Mouse (Mus musculus) megakaryocyte, embryonic 14.5 days (primary cell): Measurements from ENCODE around the gene Ctnnbl1. TPM values are rescaled to one million over a fixed set of nuclear protein-coding genes. Genes with fewer than 3 reads are reported as not detected.

ENCODE experiments used
- H3K27me3 ChIP-seq: replicated peaks from 2 replicates; pipeline ENCODE3; 2012; ENCODE audit warnings: inconsistent platforms
- H3K36me3 ChIP-seq: replicated peaks from 2 replicates; pipeline ENCODE3; 2012; ENCODE audit warnings: low read length, inconsistent platforms, mixed read lengths
- H3K4me1 ChIP-seq: 2 replicates; pipeline ENCODE4 v1.6.1; 2012; ENCODE audit warnings: inconsistent platforms
- H3K4me3 ChIP-seq: replicated peaks from 2 replicates; pipeline ENCODE3; 2012; ENCODE audit warnings: moderate library complexity, mild to moderate bottlenecking, inconsistent platforms
- H3K9me3 ChIP-seq: 2 replicates; pipeline ENCODE4 v1.6.1; 2012; ENCODE audit warnings: inconsistent platforms
- FLI1 ChIP-seq: IDR thresholded peaks from 2 replicates; pipeline ENCODE4 v1.6.1; 2012; ENCODE audit warnings: low read length, inconsistent platforms, mixed read lengths
- GATA1 ChIP-seq: IDR thresholded peaks from 3 replicates; pipeline ENCODE4 v1.6.1; 2012; ENCODE audit warnings: mixed read lengths, low read length, inconsistent platforms, borderline replicate concordance
- polyA plus RNA-seq: library from polyadenylated mRNA; stranded (reverse); fragments of >175 nt; gene quantifications from 2 replicates; pipeline ENCODE4 v1.2.3, GENCODE M21; 2012; ENCODE audit warnings: low replicate concordance; ENCODE audit not compliant: insufficient read depth

Ctnnbl1 gene
- polyA plus RNA-seq, 1 experiment, result 11.9 TPM

DNA sequence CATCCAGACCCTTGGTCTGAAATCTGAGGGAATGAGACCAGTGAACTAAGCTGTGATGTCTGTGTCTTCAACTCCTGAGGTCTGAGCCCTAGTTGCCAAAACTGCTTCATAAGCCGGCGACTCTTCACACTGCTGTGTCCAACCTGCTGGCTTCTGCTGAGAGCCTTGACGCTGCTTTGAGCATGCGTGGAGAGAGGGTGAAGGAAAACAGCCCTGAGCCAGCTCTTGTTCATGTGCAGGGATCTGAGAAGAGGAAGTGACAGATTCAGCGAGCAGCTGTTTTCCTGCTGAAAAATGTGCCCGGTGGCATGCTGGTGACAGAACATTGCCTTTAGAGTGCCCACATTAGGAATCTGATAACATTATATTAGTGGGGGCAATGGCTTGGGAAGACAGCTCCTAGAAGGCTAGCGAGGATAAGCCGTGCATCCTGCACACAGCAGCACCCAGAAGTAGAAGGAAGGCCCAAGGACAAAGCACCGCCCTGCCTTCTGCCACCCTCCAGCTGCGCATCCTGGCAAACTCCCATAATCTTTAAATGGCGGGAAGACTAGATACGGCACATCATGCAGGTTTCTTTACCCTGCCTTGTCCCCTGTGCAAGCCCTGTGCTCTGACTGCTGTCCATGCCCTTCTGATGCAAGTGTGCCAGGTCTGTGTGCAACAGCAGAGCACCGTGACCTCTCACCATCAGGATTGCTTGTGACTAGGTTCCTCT, 101.2 kb downstream of the Ctnnbl1 start:
- Histone ChIP-seq H3K4me1 (peaks cover 55% of the 10 kb centered on the region), H3K9me3 (no peaks in the 10 kb centered on the region), H3K36me3 (peaks cover 59% of the 10 kb centered on the region), H3K27me3 (no peaks in the 10 kb centered on the region), H3K4me3 (no peak overlapping the region)
- TF ChIP-seq FLI1 (no peak), GATA1 (no peak)

DNA sequence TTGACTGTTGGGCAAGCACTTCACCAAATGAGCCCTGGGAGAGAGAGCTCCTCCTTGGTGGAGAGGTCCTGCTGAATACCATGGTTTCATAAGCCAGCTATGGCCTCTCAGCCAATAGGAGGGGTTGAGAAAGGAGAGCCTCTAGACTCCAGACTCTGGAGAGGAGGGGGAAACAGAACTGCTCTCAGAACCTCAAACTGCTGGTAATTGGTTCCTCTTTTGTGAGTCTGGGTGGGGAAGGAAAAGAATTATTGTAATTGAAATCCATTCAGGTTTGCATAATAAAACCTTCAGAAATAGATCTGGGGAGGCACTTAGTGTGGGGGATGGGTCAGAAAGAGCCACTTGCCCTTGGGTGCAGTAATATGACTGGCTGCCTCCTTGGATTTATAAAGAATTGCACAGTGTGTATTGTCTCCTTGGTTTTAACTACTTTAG, 103.5 kb downstream of the Ctnnbl1 start:
- Histone ChIP-seq H3K27me3 (no peaks in the 10 kb centered on the region), H3K9me3 (no peaks in the 10 kb centered on the region), H3K4me3 (no peak overlapping the region), H3K4me1 (peaks cover 69% of the 10 kb centered on the region), H3K36me3 (peaks cover 74% of the 10 kb centered on the region)
- no peak for TF ChIP-seq FLI1

DNA sequence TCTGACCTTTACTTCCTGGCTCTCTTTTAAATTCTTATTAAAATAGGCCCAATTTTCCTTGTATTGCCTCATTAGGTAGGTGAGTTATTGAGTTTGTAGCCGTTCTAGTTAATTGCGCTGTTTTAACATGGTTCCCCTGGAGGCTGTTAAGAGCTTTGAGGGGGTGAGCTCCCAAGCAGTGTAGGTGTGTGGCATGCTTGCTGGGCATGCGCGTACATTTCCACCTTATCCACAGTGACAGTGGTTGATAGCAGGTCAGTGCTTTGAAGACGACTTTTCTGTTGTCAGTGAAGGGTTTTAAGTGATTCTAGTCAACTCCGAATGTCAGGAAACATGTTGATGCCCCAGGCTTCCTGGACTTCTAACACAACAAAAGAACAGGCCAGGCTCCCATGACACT, 103.9 kb downstream of the Ctnnbl1 start:
- Histone ChIP-seq H3K4me1 (peaks cover 74% of the 10 kb centered on the region), H3K4me3 (peak overlapping the region; percentile 19), H3K27me3 (no peaks in the 10 kb centered on the region), H3K9me3 (no peaks in the 10 kb centered on the region), H3K36me3 (peaks cover 76% of the 10 kb centered on the region)
- TF ChIP-seq GATA1 (no peak), FLI1 (no peak)

DNA sequence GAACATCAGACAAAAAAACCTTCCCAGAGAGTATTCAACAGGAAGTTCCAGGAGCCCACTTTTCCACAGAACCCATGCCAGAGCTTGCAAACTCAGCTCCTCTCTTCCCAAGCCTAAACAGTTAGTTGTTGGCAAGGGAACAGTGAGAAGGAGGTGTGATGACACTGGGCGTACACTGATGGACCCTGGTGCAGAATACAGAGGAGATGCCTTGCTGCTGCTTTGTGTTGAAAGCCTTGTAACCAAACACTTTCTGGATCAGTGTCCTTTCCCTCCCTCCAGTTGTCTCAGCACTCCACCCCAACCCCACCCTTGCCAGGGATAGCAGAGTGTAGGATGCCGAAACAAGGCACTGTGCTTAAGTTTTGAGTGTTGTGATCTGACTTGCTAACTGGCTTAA, 107.5 kb downstream of the Ctnnbl1 start:
- H3K36me3 ChIP-seq, result peaks cover 51% of the 10 kb centered on the region
- TF ChIP-seq GATA1 (no peak), FLI1 (no peak)
- no peak overlapping the region for H3K4me3 ChIP-seq
- no peaks in the 10 kb centered on the region for H3K9me3 ChIP-seq
- no peaks in the 10 kb centered on the region for H3K27me3 ChIP-seq
- H3K4me1 ChIP-seq, result peaks cover 74% of the 10 kb centered on the region

DNA sequence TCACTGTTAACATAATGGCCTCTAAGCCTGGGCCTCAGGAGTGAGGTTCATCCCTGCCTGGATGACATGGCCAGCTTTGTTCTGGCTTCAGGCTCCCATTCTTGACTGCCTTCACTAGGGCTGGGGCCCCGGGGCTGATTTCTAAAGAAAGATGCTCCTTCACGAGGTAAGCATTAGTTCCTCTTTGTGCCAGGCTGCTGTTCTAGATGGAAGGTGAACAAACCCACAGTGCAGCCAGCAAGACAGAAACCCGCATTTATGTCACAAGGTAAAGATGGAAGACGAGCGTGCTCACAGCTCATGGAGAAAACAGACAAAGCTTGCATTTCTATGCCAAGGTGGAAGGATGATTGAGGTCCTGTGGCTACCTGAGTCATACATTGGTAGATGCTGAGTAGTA, 108.6 kb downstream of the Ctnnbl1 start:
- peaks cover 51% of the 10 kb centered on the region for H3K36me3 ChIP-seq
- no peaks in the 10 kb centered on the region for H3K27me3 ChIP-seq
- H3K4me3 ChIP-seq, result no peak overlapping the region
- H3K9me3 ChIP-seq, result no peaks in the 10 kb centered on the region
- no peak for TF ChIP-seq FLI1
- no peak for TF ChIP-seq GATA1
- H3K4me1 ChIP-seq, result peaks cover 74% of the 10 kb centered on the region

DNA sequence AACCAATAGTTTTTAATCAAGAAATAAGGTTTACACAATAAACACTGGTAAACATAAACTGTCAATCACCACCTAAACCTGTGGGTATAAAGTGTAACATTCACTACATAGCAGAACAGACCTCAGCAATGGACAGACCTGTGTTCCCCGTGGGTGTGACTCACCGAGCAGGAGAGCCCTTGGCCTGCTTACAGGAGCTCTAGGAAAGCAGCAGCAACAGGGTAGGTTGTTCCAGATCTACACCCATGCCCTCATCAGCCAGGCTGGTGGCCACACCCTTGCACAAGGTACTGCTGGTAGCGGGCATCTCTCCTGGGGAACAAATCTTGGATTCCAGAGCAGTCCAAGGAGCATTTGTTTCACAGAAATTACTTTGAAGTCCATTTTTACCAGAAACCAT, 115.9 kb downstream of the Ctnnbl1 start:
- Histone ChIP-seq H3K27me3 (no peaks in the 10 kb centered on the region), H3K4me3 (no peak overlapping the region), H3K9me3 (no peaks in the 10 kb centered on the region), H3K36me3 (peaks cover 24% of the 10 kb centered on the region), H3K4me1 (peaks cover 94% of the 10 kb centered on the region)
- TF ChIP-seq GATA1, result no peak
- no peak for TF ChIP-seq FLI1

DNA sequence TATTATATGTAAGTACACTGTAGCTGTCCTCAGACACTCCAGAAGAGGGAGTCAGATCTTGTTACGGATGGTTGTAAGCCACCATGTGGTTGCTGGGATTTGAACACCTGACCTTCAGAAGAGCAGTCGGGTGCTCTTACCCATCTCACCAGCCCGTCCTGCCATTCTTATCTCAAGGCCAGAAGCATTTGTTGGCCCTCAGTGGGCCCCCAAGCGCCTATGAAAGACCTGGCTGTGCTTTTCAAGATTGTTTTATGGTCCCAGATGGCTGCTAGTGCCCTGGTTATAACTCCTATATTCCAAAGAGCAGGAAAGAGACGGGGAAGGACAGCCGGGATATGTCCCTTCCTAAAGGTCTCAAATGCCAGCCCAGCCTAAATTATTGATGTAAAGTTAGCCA, 118.6 kb downstream of the Ctnnbl1 start:
- no peak overlapping the region for H3K4me3 ChIP-seq
- H3K4me1 ChIP-seq, result peaks cover 93% of the 10 kb centered on the region
- H3K27me3 ChIP-seq, result no peaks in the 10 kb centered on the region
- H3K36me3 ChIP-seq, result peaks cover 19% of the 10 kb centered on the region
- H3K9me3 ChIP-seq, result no peaks in the 10 kb centered on the region
- no peak for TF ChIP-seq GATA1
- TF ChIP-seq FLI1, result no peak

DNA sequence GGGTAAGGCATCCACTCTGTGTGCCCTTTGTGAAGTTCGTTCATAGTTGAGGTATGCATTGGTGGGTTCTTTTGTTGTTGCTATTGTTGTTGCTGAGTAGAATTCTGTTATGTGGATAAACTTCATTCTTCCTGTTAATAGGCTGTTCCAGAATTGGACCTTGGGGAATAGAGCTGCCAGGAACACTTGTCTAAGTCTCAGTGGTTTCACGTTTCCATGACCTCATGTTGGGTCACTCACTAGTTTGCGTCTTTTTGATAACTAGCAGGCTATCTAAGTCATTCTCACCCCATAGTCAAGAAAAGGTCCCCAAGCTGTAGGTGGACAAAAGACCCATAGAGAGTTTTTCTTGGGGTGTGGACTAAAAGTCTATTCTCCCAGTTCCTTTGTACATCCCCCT, 120.3 kb downstream of the Ctnnbl1 start:
- Histone ChIP-seq H3K4me1 (peaks cover 92% of the 10 kb centered on the region), H3K9me3 (no peaks in the 10 kb centered on the region), H3K27me3 (no peaks in the 10 kb centered on the region), H3K36me3 (peaks cover 18% of the 10 kb centered on the region), H3K4me3 (no peak overlapping the region)
- TF ChIP-seq FLI1 (no peak), GATA1 (no peak)

DNA sequence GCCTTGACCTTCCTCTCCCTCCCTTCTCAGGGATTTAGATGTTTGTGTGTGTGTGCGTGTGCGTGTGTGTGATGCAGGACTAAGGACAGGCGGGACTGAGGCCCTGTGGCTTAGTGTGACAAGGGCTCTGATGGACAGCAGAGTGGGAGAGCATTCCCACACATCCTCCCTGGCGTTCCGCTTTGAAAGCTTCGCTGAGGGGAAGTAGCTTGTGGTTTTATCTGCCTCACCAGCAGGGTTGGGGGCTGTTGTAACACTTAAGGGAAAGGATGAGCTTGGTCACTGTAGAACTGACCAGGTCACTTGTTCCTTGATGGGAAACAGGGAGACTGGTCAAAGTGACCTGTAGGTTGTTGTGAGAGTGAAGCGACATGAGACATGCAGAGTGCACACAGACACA, 121.1 kb downstream of the Ctnnbl1 start:
- Histone ChIP-seq H3K27me3 (no peaks in the 10 kb centered on the region), H3K4me3 (peak overlapping the region; percentile 75), H3K4me1 (peaks cover 92% of the 10 kb centered on the region), H3K36me3 (peaks cover 15% of the 10 kb centered on the region), H3K9me3 (no peaks in the 10 kb centered on the region)
- no peak for TF ChIP-seq FLI1
- no peak for TF ChIP-seq GATA1

DNA sequence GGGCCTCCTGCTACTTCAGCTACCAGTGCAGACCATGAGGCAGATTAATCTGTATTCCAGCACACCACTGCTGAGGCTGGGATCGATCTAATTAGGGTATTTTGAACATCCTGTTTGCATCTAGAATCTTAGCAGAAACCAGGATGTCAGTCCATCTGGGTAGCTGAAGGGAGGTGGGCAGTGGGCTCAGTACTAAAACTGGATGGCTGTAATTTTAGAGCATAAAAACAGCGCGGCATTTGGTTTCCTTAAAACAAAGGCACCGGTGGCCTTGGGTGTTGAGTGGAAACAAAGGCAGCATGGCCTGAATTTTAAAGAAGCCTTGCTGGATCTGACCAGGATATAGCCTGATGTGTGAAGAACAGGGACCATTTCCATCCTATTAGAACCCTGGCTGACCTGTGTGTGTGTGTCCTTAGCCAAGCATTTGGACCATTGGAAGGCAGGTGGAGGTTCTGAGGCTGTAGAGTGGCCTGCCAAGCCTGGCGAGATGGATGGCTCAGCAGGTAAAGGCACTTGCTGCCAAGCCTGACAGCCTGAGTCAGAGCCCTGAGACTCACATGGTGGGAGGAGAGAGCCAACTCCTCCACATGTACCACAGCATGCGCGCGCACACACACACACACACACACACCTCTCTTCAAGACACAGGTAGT, 122.0 kb downstream of the Ctnnbl1 start:
- H3K9me3 ChIP-seq, result no peaks in the 10 kb centered on the region
- H3K4me3 ChIP-seq, result peak overlapping the region; percentile 10
- TF ChIP-seq GATA1, result no peak
- TF ChIP-seq FLI1, result no peak
- no peaks in the 10 kb centered on the region for H3K27me3 ChIP-seq
- peaks cover 92% of the 10 kb centered on the region for H3K4me1 ChIP-seq
- H3K36me3 ChIP-seq, result peaks cover 12% of the 10 kb centered on the region
